Mouse (Mus musculus): Measurements from ENCODE around the gene Hspa4. TPM values are rescaled to one million over a fixed set of nuclear protein-coding genes. Genes with fewer than 3 reads are reported as not detected.
"Not testable (repeated sequence)": the region's sequence is repeated elsewhere in the genome, so short reads cannot be mapped to it uniquely, and the experiment has no call there.

Gene Hspa4
- total RNA-seq, 2 experiments from 2014 or later = 165 to 179 TPM

DNA sequence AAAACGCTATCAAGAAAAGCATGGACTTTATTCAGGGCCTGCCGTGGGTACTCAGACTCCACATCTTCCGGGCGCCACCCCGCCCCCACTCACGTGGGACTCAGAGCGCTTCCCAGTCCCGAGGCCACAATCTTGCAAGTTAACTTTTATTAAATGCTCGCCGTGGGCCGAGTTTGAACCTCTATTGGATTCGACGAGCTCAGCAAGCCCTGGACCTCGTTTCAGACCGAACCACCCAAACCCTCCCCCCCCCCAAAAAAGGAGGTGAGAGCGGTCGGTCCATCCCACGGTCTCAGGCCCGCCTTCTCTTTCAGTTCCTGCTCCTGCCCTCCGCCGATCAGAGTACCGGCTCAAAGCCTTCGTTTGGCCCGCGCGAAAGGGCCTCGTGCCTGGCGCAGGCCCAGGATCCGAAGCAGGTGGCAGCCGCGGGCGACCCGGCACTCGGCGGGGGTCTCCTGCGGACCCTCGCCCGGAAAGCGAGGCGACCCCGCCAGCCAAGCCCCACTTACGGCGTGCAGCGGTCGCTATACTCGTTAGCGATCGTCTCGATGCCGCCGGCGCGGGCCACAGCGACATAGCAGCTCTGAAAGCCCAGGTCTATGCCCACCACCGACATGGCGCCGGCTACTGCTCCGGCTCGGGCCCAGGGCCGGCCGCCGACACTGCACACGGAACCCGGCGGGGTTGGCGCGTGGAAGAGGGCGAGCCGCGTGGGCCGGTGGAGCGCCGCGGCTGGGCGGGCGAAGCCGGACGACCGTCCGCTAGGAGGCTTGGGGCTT is 517 bp downstream of the Hspa4 start:
- DNase-seq (ENCODE audit: low spot score in 2 of 2) = peak; percentile 3 to 60
- Histone ChIP-seq H3K4me3 (peak overlapping the region; percentile 100), H3K27ac (peak overlapping the region; percentile 98)
- no peak; the same call in 1 of the 2 replicates for TF ChIP-seq CTCF (conservative IDR thresholded peaks at IDR 0.05)

DNA sequence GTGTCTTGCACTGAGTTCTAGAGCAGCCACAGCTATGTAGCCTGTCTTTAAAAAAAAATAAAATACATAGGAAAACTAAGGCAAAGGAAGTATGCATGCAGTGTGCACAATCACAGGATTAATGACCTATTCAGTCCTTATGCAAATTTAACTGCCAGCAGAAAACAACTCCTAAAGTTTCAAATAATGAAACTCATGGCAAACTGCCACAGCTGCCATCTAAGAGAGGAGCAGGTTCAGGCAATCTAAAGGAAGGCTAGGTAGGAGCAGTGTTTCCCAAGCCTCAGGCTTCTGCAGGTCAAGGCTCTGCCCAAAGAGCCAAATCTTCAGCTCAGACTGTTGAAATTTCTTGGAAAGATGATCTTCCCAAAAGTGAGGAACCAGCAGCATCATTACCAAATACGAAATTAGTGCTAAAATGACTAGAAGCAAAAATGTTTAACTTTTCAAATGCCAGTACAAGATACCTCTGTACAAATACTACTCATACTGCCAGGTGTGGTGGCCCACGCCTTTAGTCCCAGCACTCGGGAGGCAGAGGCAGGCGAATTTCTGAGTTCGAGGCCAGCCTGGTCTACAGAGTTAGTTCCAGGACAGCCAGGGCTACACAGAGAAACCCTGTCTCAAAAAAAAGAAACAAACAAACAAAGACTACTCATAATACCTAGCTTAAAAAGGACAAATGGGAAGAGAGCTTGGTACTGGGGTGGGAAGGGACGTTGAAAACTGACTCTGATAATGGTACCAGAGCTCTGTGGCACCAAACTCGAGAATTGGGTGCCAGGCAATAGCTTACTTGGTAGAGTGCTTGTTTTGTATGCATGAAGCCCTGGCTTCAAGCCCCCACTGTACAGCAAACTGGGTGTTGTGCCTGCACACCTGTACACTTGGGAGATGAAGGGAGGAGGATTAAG is 2.1 kb downstream of the Hspa4 start:
- no peak for DNase-seq (ENCODE audit: low spot score in 2 of 2)
- TF ChIP-seq CTCF (conservative IDR thresholded peaks at IDR 0.05) = no peak
- no peak overlapping the region for H3K27ac ChIP-seq
- H3K4me3 ChIP-seq = peak overlapping the region; percentile 100

- DNase-seq (ENCODE audit: low spot score in 2 of 2) = no peak
- Histone ChIP-seq H3K27ac (no peak overlapping the region), H3K4me3 (no peak overlapping the region)
- TF ChIP-seq CTCF (conservative IDR thresholded peaks at IDR 0.05) = no peak
Measured at GRCm38 (mm10) chr11:53296880-53297279, 3.4 kb downstream of the Hspa4 start.

- DNase-seq (ENCODE audit: low spot score in 2 of 2) = no peak
- Histone ChIP-seq H3K27ac (no peak overlapping the region), H3K4me3 (no peak overlapping the region)
- TF ChIP-seq CTCF (conservative IDR thresholded peaks at IDR 0.05) = no peak
Measured at GRCm38 (mm10) chr11:53294441-53294840, 5.8 kb downstream of the Hspa4 start.

DNA sequence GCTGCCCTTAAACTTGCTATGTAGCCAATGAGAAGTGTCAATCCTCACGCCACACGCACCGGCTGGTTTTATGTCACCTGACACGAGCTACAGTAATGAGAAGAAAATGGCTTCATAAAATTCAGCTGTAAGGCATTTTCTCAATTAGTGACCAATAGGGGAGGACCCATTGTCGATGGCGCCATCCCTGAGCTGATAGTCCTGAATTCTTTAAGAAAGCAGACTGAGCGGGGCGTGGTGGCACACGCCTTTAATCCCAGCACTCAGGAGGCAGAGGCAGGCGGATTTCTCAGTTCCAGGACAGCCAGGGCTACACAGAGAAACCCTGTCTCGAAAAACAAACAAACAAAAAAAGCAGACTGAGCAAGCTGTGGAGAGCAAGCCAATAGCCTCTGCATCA is 9.4 kb downstream of the Hspa4 start:
- no peak for DNase-seq (ENCODE audit: low spot score in 2 of 2)
- Histone ChIP-seq H3K4me3 (no peak overlapping the region), H3K27ac (no peak overlapping the region)
- TF ChIP-seq CTCF (conservative IDR thresholded peaks at IDR 0.05) = no peak

- H3K27ac ChIP-seq; H3K4me3 ChIP-seq; DNase-seq (ENCODE audit: low spot score in 2 of 2): not testable (repeated sequence)
Measured at GRCm38 (mm10) chr11:53290187-53290586, 10.1 kb downstream of the Hspa4 start.

DNA sequence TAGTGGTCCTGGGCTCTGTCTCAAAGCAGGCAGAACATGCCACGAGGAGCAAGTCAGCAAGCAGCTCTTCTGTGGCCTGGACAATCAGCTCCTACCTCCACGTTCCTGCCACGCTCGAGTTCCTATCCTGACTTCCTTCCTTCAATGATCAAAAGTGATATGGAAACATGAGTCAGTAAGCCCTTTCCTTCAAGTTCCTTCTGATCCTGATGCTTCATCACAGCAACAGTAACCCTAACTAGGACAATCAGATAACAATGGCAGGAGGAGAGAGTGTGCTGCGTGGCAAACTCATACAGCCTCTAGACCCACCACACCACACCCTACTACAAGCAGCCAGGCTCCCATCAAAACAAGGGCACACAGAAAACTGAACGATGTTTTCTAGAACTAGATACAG is 14.4 kb downstream of the Hspa4 start:
- no peak for TF ChIP-seq CTCF (conservative IDR thresholded peaks at IDR 0.05)

DNA sequence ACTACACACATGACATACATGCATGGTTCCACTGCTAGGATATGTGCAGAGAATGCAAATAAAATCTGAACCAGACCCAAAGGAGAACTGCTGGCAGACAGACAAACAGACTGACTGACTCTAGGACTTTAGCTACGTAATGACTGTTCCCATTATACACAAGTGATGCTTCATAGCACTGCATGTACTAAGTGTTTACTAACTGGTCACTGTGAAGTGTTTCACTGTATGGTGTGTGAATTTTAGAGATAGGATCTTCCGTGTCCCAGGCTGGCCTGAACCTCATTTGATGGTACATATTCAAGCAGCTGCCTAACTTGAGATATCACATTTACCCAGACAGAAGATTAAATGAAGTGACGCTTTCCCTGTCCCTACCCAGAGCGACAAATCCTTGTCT is 21.8 kb downstream of the Hspa4 start:
- TF ChIP-seq CTCF (conservative IDR thresholded peaks at IDR 0.05) = no peak
- H3K4me3 ChIP-seq = no peak overlapping the region
- no peak for DNase-seq (ENCODE audit: low spot score in 2 of 2)
- no peak overlapping the region for H3K27ac ChIP-seq

More for the DNA sequence above, 14.4 kb downstream of the Hspa4 start:
- Histone ChIP-seq H3K4me3 (no peak overlapping the region), H3K27ac (no peak overlapping the region)
- DNase-seq (ENCODE audit: low spot score in 2 of 2) = no peak

- no peak overlapping the region for H3K27ac ChIP-seq
- H3K4me3 ChIP-seq = no peak overlapping the region
- no peak for DNase-seq (ENCODE audit: low spot score in 2 of 2)
- TF ChIP-seq CTCF (conservative IDR thresholded peaks at IDR 0.05) = no peak
Measured at GRCm38 (mm10) chr11:53275358-53275757, 24.9 kb downstream of the Hspa4 start.

GRCm38 (mm10) chr11:53273313-53273712 is 26.9 kb downstream of the Hspa4 start:
- Histone ChIP-seq H3K27ac (no peak overlapping the region), H3K4me3 (no peak overlapping the region)
- TF ChIP-seq CTCF (conservative IDR thresholded peaks at IDR 0.05) = no peak
- no peak for DNase-seq (ENCODE audit: low spot score in 2 of 2)

- no peak overlapping the region for H3K4me3 ChIP-seq
- no peak for DNase-seq (ENCODE audit: low spot score in 2 of 2)
- H3K27ac ChIP-seq = no peak overlapping the region
- TF ChIP-seq CTCF (conservative IDR thresholded peaks at IDR 0.05) = no peak
Measured at GRCm38 (mm10) chr11:53269596-53269995, 30.7 kb downstream of the Hspa4 start.

- Histone ChIP-seq H3K4me3 (no peak overlapping the region), H3K27ac (peak overlapping the region; percentile 64; the same call in 1 of the 2 replicates)
- TF ChIP-seq CTCF (conservative IDR thresholded peaks at IDR 0.05) = no peak
- DNase-seq (ENCODE audit: low spot score in 2 of 2) = no peak
Measured at GRCm38 (mm10) chr11:53260556-53260955, 39.7 kb downstream of the Hspa4 start.

GRCm38 (mm10) chr11:53260056-53260455 is 40.2 kb downstream of the Hspa4 start:
- TF ChIP-seq CTCF (conservative IDR thresholded peaks at IDR 0.05) = no peak
- Histone ChIP-seq H3K4me3 (no peak overlapping the region), H3K27ac (peak overlapping the region; percentile 64; the same call in 1 of the 2 replicates)
- DNase-seq (ENCODE audit: low spot score in 2 of 2) = no peak
